Mouse (Mus musculus): ENCODE results near the gene Bhlha15.
A peak's percentile ranks its signal among the peaks of the same experiment; 100 is the strongest.

Gene Bhlha15

GRCm38 (mm10) chr5:144189950-144190583 is at the start of gene Bhlha15:
Gene Bhlha15, plus strand, starts transcription at chr5:144190286.
- Histone ChIP-seq H3K36me3 (ENCODE audit: insufficient read depth, low read length) (peaks cover 36% of the 10 kb centered on the region), H3K4me1 (replicated peaks; ENCODE audit: low read depth, low read length) (peaks cover 75% of the 10 kb centered on the region), H3K9me3 (ENCODE audit: low read length) (no peaks in the 10 kb centered on the region), H3K27me3 (ENCODE audit: insufficient read depth, low read length) (peaks cover 17% of the 10 kb centered on the region), H3K4me3 (replicated peaks; ENCODE audit: low read length) (peak within 1 kb of the TSS; percentile 68)
- TF ChIP-seq NANOG (IDR thresholded peaks at IDR 0.05; ENCODE audit: borderline replicate concordance, low read length) (no peak), CTCF (conservative IDR thresholded peaks at IDR 0.05; ENCODE audit: low read length) (no peak), POU5F1 (IDR thresholded peaks at IDR 0.05; ENCODE audit: borderline replicate concordance, low read length) (no peak)

GRCm38 (mm10) chr5:144143531-144143930 is 46.6 kb upstream of the Bhlha15 start:
- Histone ChIP-seq H3K9me3 (ENCODE audit: low read length) (no peaks in the 10 kb centered on the region), H3K27me3 (ENCODE audit: insufficient read depth, low read length) (no peaks in the 10 kb centered on the region), H3K4me3 (replicated peaks; ENCODE audit: low read length) (no peak overlapping the region), H3K4me1 (replicated peaks; ENCODE audit: low read depth, low read length) (0 out of 2 replicates have a peak, but pooled peaks cover 2% of the 10 kb centered on the region), H3K36me3 (ENCODE audit: insufficient read depth, low read length) (peaks cover 88% of the 10 kb centered on the region)
- TF ChIP-seq NANOG (IDR thresholded peaks at IDR 0.05; ENCODE audit: borderline replicate concordance, low read length) (no peak), CTCF (conservative IDR thresholded peaks at IDR 0.05; ENCODE audit: low read length) (no peak), POU5F1 (IDR thresholded peaks at IDR 0.05; ENCODE audit: borderline replicate concordance, low read length) (no peak)

GRCm38 (mm10) chr5:144146898-144147297 is 43.2 kb upstream of the Bhlha15 start:
- no peak overlapping the region for H3K4me3 ChIP-seq (replicated peaks; ENCODE audit: low read length)
- H3K36me3 ChIP-seq (ENCODE audit: insufficient read depth, low read length), result peaks cover 91% of the 10 kb centered on the region
- no peak for TF ChIP-seq NANOG (IDR thresholded peaks at IDR 0.05; ENCODE audit: borderline replicate concordance, low read length)
- no peaks in the 10 kb centered on the region for H3K9me3 ChIP-seq (ENCODE audit: low read length)
- no peaks in the 10 kb centered on the region for H3K27me3 ChIP-seq (ENCODE audit: insufficient read depth, low read length)
- H3K4me1 ChIP-seq (replicated peaks; ENCODE audit: low read depth, low read length), result 0 out of 2 replicates have a peak, but pooled peaks cover 8% of the 10 kb centered on the region

- Histone ChIP-seq H3K4me3 (replicated peaks; ENCODE audit: low read length) (no peak overlapping the region), H3K4me1 (replicated peaks; ENCODE audit: low read depth, low read length) (0 out of 2 replicates have a peak, but pooled peaks cover 8% of the 10 kb centered on the region), H3K9me3 (ENCODE audit: low read length) (no peaks in the 10 kb centered on the region), H3K27me3 (ENCODE audit: insufficient read depth, low read length) (no peaks in the 10 kb centered on the region), H3K36me3 (ENCODE audit: insufficient read depth, low read length) (peaks cover 89% of the 10 kb centered on the region)
- TF ChIP-seq POU5F1 (IDR thresholded peaks at IDR 0.05; ENCODE audit: borderline replicate concordance, low read length), result no peak
- TF ChIP-seq NANOG (IDR thresholded peaks at IDR 0.05; ENCODE audit: borderline replicate concordance, low read length), result no peak
- TF ChIP-seq CTCF (conservative IDR thresholded peaks at IDR 0.05; ENCODE audit: low read length), result no peak
Measured at GRCm38 (mm10) chr5:144149530-144149929, 40.6 kb upstream of the Bhlha15 start.

- H3K9me3 ChIP-seq (ENCODE audit: low read length), result no peaks in the 10 kb centered on the region
- peaks cover 88% of the 10 kb centered on the region for H3K36me3 ChIP-seq (ENCODE audit: insufficient read depth, low read length)
- TF ChIP-seq CTCF (conservative IDR thresholded peaks at IDR 0.05; ENCODE audit: low read length) (no peak), NANOG (IDR thresholded peaks at IDR 0.05; ENCODE audit: borderline replicate concordance, low read length) (no peak), POU5F1 (IDR thresholded peaks at IDR 0.05; ENCODE audit: borderline replicate concordance, low read length) (no peak)
Measured at GRCm38 (mm10) chr5:144151270-144151669, 38.8 kb upstream of the Bhlha15 start.

GRCm38 (mm10) chr5:144154528-144154927 is 35.6 kb upstream of the Bhlha15 start:
- Histone ChIP-seq H3K27me3 (ENCODE audit: insufficient read depth, low read length) (no peaks in the 10 kb centered on the region), H3K4me3 (replicated peaks; ENCODE audit: low read length) (no peak overlapping the region), H3K4me1 (replicated peaks; ENCODE audit: low read depth, low read length) (peaks cover 30% of the 10 kb centered on the region), H3K36me3 (ENCODE audit: insufficient read depth, low read length) (peaks cover 88% of the 10 kb centered on the region), H3K9me3 (ENCODE audit: low read length) (no peaks in the 10 kb centered on the region)
- no peak for TF ChIP-seq NANOG (IDR thresholded peaks at IDR 0.05; ENCODE audit: borderline replicate concordance, low read length)
- peak; percentile 66 for TF ChIP-seq CTCF (conservative IDR thresholded peaks at IDR 0.05; ENCODE audit: low read length)
- no peak for TF ChIP-seq POU5F1 (IDR thresholded peaks at IDR 0.05; ENCODE audit: borderline replicate concordance, low read length)

More at GRCm38 (mm10) chr5:144151270-144151669, 38.8 kb upstream of the Bhlha15 start:
- Histone ChIP-seq H3K27me3 (ENCODE audit: insufficient read depth, low read length) (no peaks in the 10 kb centered on the region), H3K4me1 (replicated peaks; ENCODE audit: low read depth, low read length) (0 out of 2 replicates have a peak, but pooled peaks cover 8% of the 10 kb centered on the region), H3K4me3 (replicated peaks; ENCODE audit: low read length) (no peak overlapping the region)

- no peak overlapping the region for H3K4me3 ChIP-seq (replicated peaks; ENCODE audit: low read length)
- peaks cover 82% of the 10 kb centered on the region for H3K36me3 ChIP-seq (ENCODE audit: insufficient read depth, low read length)
- H3K27me3 ChIP-seq (ENCODE audit: insufficient read depth, low read length), result no peaks in the 10 kb centered on the region
- H3K9me3 ChIP-seq (ENCODE audit: low read length), result no peaks in the 10 kb centered on the region
- peaks cover 47% of the 10 kb centered on the region for H3K4me1 ChIP-seq (replicated peaks; ENCODE audit: low read depth, low read length)
- no peak for TF ChIP-seq POU5F1 (IDR thresholded peaks at IDR 0.05; ENCODE audit: borderline replicate concordance, low read length)
- no peak for TF ChIP-seq NANOG (IDR thresholded peaks at IDR 0.05; ENCODE audit: borderline replicate concordance, low read length)
- no peak for TF ChIP-seq CTCF (conservative IDR thresholded peaks at IDR 0.05; ENCODE audit: low read length)
Measured at GRCm38 (mm10) chr5:144158604-144159003, 31.5 kb upstream of the Bhlha15 start.

GRCm38 (mm10) chr5:144159137-144159536 is 30.9 kb upstream of the Bhlha15 start:
- H3K9me3 ChIP-seq (ENCODE audit: low read length), result no peaks in the 10 kb centered on the region
- H3K4me3 ChIP-seq (replicated peaks; ENCODE audit: low read length), result no peak overlapping the region
- no peaks in the 10 kb centered on the region for H3K27me3 ChIP-seq (ENCODE audit: insufficient read depth, low read length)
- no peak for TF ChIP-seq CTCF (conservative IDR thresholded peaks at IDR 0.05; ENCODE audit: low read length)
- TF ChIP-seq POU5F1 (IDR thresholded peaks at IDR 0.05; ENCODE audit: borderline replicate concordance, low read length), result no peak
- no peak for TF ChIP-seq NANOG (IDR thresholded peaks at IDR 0.05; ENCODE audit: borderline replicate concordance, low read length)
- H3K4me1 ChIP-seq (replicated peaks; ENCODE audit: low read depth, low read length), result peaks cover 52% of the 10 kb centered on the region
- peaks cover 83% of the 10 kb centered on the region for H3K36me3 ChIP-seq (ENCODE audit: insufficient read depth, low read length)

Measured in E14TG2a.4 (cell line).